Mouse (Mus musculus): ENCODE measurements around the gene Mrgpra2b.
"Not testable (repeated sequence)": the region's sequence is repeated elsewhere in the genome, so short reads cannot be mapped to it uniquely, and the experiment has no call there.

The Mrgpra2b gene

DNA sequence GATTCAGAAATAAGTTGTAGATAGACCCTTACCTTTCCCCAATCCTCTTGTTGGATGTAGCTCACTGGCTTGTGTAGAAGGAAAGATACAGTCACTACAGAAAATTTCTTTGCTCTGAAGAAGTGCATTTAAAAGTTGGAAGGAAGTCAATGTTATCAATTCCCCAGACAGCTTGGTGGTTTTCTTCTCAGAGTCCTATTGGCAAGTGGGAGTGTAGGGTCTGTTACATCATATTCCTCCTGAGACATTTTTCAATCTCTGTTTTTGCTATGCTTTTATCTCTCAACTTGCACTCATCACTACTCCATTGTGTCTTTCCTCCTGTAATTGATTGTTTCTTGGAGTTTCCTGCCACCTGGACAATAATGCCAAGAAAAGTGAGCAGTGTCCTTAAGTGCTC is at the start of gene Mrgpra2b:
Mrgpra2b (minus strand) TSS at position 101 of the 400 bp plus-strand sequence.
- no peak for DNase-seq (ENCODE audit: low spot score in 2 of 2)

DNA sequence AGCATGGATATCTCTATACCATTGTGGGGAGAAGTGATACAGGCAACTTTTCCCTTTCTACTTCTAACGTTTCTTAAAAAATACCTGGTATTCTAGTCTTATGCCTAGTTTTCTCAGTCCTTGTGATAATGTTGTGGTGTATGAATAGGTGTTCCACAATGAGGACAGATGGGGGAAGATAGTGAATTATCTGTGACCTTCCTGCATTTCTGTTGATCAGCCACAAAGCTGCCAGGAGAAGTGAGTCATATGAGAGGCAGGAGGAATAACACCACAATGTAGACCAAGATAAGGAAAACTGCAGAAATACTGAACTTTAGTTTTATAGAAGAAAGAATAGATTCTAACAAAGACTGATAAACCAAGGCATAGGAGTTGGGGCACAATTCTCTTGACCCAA is 12.3 kb downstream of the Mrgpra2b start:
- DNase-seq (ENCODE audit: low spot score in 2 of 2) = no peak

DNA sequence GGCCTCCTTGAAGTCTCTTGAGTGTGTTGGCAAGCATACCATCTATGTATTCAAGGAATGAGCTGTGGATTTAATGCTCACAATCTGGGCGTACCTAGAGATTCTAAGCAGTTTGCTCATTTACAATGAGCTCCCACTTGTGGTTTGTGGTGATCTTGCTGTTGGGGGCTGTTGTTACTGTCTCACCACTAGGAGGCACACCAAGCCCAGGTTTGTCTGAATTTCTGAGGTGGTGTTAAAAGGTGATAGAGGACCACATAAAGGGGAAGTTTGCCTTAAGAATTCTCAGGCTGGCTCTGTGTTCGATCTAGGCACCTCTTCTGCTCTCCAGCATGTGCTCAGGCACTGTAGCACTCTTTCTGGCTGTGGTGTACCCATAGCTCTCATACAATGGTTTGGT is 13.6 kb downstream of the Mrgpra2b start:
- no peak for DNase-seq (ENCODE audit: low spot score in 2 of 2)

DNA sequence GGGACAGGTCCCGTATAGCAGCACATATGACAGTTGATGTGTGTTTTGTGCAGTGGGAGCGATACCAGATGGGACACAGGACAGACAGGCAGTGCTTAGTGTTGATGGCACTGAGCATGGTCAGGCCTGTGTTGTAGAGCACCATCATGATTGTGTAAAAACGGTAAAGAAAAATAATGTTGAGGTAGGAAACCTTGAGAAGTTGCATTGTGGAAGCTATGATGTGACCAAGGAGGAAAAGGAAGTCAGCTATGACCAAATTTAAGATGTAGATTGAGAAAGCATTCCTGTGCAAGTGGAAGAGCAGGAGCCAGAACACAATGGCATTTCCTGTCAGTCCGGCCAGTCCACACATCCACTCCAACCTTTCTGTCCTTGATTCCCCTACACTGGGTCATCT is 25.7 kb downstream of the Mrgpra2b start:
- no peak for DNase-seq (ENCODE audit: low spot score in 2 of 2)

DNA sequence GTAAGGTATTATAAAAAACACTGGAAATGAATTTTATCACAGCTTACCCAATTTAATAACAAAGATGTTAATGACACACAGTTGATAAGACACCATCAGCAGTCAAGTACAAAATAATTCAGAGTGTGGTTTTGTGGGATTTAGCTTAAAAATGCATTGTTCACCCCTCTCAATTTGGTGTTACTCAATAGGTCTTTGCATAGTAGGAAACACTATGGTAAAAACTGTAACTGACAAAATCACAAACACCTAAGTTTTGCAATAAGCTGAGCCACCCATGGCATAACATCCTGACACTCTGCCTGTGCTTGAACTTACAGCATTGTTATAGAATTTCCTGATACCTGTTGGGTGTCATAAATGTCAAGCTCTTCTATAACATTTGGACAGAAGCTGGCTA is 37.4 kb downstream of the Mrgpra2b start:
- not testable (repeated sequence) for DNase-seq (ENCODE audit: low spot score in 2 of 2)

GRCm38 (mm10) chr7:47489438-47489837 is 39.2 kb downstream of the Mrgpra2b start:
- DNase-seq (ENCODE audit: low spot score in 2 of 2) = not testable (repeated sequence)

DNA sequence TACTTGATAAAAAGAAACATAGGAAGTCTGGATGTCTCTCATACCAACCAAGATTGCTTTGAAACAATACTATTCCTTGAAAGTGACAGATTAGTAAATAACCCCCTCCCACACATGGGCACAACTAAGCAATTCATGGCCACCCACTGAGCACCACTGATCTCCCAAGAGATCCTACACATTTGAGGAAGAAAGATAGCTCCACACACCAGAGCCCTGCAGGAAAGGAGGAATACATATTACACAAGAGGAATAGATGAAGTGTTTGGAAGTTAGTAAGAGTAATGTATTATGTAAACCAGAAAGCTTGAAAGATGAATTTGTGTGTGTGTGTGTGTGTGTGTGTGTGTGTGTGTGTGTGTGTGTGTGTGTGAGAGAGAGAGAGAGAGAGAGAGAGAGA is 45.5 kb downstream of the Mrgpra2b start:
- not testable (repeated sequence) for DNase-seq (ENCODE audit: low spot score in 2 of 2)

DNA sequence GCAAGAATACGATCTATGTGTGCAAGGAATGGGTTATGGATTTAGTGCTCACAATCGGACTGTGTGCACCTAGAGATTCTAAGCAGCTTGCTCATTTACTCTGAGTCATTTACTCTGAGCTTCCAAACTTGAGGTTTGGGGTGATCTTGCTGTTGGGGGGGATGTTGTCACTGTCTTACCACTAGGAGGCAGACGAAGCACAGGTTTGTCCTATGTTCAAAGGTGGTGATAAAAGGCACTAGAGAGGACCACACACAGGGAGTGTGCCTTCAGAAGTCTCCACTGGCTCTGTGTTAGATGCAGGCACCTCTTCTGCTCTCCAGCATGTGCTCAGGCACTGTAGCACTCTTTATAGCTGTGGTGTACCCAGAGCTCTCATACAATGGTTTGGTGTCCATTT is 54.8 kb downstream of the Mrgpra2b start:
- not testable (repeated sequence) for DNase-seq (ENCODE audit: low spot score in 2 of 2)

DNA sequence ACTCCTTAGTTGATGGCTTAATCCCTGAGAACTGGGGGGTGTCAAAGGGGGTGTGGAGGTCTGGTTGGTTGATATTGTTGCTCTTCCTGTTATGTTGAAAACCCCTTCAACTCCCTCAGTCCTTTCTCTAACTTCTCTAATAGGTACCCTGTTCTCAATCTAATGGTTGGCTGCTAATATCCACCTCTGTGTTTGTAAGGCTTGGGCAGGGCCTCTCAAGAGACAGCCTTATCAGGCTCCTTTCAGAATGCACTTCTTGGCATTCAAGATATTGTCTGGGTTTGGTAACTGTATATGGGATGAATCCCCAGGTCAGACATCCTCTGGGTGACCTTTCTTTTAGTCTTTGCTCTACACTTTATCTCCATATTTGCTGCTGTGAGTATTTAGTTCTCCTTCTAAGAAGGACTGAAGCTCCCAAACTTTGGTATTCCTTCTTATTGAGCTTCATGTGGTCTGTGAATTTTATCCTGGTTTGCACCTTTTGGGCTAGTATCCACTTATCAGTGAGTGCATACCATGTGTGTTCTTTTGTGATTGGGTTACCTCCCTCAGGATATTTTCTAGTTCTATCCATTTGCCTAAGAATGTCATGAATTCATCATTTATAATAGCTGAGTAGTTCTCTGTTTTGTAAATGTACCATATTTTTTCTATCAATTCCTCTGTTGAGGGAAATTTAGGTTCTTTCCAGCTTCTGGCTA is 63.2 kb downstream of the Mrgpra2b start:
- DNase-seq (ENCODE audit: low spot score in 2 of 2) = not testable (repeated sequence)

DNA sequence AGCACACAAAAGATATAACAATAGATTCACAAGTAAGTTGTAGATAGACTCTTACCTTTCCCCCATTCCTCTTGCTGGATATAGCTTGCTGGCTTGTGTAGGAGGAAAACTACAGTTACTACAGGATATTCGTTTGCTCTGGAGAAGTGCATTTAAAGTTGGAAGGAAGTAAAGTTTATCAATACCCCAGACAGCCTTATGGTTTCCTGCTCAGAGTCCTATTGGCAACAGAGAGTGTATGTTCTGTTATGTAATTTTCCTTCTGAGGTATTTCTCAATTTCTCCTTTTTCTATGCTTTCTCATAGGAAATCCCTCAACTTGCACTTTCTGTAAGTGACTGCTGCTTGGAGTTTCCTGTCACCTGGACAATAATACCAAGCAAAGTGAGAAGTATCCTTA is 76.6 kb downstream of the Mrgpra2b start, which contains the start of gene Mrgpra2a:
Mrgpra2a (minus strand) TSS at position 125 of the 400 bp plus-strand sequence.
- DNase-seq (ENCODE audit: low spot score in 2 of 2) = not testable (repeated sequence)

DNA sequence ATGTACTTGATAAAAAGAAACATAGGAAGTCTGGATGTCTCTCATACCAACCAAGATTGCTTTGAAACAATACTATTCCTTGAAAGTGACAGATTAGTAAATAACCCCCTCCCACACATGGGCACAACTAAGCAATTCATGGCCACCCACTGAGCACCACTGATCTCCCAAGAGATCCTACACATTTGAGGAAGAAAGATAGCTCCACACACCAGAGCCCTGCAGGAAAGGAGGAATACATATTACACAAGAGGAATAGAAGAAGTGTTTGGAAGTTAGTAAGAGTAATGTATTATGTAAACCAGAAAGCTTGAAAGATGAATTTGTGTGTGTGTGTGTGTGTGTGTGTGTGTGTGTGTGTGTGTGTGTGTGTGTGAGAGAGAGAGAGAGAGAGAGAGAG is 82.9 kb downstream of the Mrgpra2b start:
- not testable (repeated sequence) for DNase-seq (ENCODE audit: low spot score in 2 of 2)

DNA sequence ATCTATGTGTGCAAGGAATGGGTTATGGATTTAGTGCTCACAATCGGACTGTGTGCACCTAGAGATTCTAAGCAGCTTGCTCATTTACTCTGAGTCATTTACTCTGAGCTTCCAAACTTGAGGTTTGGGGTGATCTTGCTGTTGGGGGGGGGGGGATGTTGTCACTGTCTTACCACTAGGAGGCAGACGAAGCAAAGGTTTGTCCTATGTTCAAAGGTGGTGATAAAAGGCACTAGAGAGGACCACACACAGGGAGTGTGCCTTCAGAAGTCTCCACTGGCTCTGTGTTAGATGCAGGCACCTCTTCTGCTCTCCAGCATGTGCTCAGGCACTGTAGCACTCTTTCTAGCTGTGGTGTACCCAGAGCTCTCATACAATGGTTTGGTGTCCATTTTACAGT is 92.2 kb downstream of the Mrgpra2b start:
- DNase-seq (ENCODE audit: low spot score in 2 of 2) = not testable (repeated sequence)

DNA sequence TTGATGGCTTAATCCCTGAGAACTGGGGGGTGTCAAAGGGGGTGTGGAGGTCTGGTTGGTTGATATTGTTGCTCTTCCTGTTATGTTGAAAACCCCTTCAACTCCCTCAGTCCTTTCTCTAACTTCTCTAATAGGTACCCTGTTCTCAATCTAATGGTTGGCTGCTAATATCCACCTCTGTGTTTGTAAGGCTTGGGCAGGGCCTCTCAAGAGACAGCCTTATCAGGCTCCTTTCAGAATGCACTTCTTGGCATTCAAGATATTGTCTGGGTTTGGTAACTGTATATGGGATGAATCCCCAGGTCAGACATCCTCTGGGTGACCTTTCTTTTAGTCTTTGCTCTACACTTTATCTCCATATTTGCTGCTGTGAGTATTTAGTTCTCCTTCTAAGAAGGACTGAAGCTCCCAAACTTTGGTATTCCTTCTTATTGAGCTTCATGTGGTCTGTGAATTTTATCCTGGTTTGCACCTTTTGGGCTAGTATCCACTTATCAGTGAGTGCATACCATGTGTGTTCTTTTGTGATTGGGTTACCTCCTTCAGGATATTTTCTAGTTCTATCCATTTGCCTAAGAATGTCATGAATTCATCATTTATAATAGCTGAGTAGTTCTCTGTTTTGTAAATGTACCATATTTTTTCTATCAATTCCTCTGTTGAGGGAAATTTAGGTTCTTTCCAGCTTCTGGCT is 100.7 kb downstream of the Mrgpra2b start:
- not testable (repeated sequence) for DNase-seq (ENCODE audit: low spot score in 2 of 2)
